Mouse (Mus musculus) layer of hippocampus, postnatal 36 days (tissue): ENCODE measurements around the gene Zc3h10. TPM values are rescaled to one million over a fixed set of nuclear protein-coding genes. Genes with fewer than 3 reads are reported as not detected.
"Not testable (repeated sequence)": the region's sequence is repeated elsewhere in the genome, so short reads cannot be mapped to it uniquely, and the experiment has no call there.

ENCODE experiments used
- DNase-seq, 2 experiments: peaks; one replicate each; pipeline ENCODE4 v3.0.0; 2022
- total RNA-seq, 2 experiments: library from RNA; stranded (reverse); gene quantifications; 2 replicates each; pipeline ENCODE4 v1.2.3; 2021

Gene Zc3h10
- total RNA-seq, 2 experiments from 2014 or later = 14.1 to 14.3 TPM

- no peak for DNase-seq
Observed at GRCm38 (mm10) chr10:128524111-128524731, 23.4 kb downstream of the Zc3h10 start.

- no peak for DNase-seq
Observed at GRCm38 (mm10) chr10:128522351-128522750, 25.2 kb downstream of the Zc3h10 start.

GRCm38 (mm10) chr10:128520591-128520990 lies 27.0 kb downstream of the Zc3h10 start:
- DNase-seq = no peak

GRCm38 (mm10) chr10:128518833-128519232 lies 28.7 kb downstream of the Zc3h10 start:
- peak in 1 of 2 experiments; percentile 31 for DNase-seq

- DNase-seq = no peak
Observed at GRCm38 (mm10) chr10:128516677-128517076, 30.9 kb downstream of the Zc3h10 start.

GRCm38 (mm10) chr10:128516029-128516428 lies 31.5 kb downstream of the Zc3h10 start:
- DNase-seq = no peak

GRCm38 (mm10) chr10:128515044-128515443 lies 32.5 kb downstream of the Zc3h10 start:
- DNase-seq = no peak

- DNase-seq = no peak
Observed at GRCm38 (mm10) chr10:128511761-128512160, 35.8 kb downstream of the Zc3h10 start.

- no peak for DNase-seq
Observed at GRCm38 (mm10) chr10:128511189-128511588, 36.4 kb downstream of the Zc3h10 start.

- no peak for DNase-seq
Observed at GRCm38 (mm10) chr10:128510301-128510700, 37.3 kb downstream of the Zc3h10 start.

- DNase-seq = no peak
Observed at GRCm38 (mm10) chr10:128509831-128510230, 37.7 kb downstream of the Zc3h10 start.

GRCm38 (mm10) chr10:128509203-128509602 lies 38.4 kb downstream of the Zc3h10 start:
- DNase-seq = no peak

- DNase-seq = no peak
Observed at GRCm38 (mm10) chr10:128508260-128508659, 39.3 kb downstream of the Zc3h10 start.

- DNase-seq = no peak
Observed at GRCm38 (mm10) chr10:128505974-128506373, 41.6 kb downstream of the Zc3h10 start.

- DNase-seq = not testable (repeated sequence)
Observed at GRCm38 (mm10) chr10:128505371-128505667, 42.3 kb downstream of the Zc3h10 start.

- DNase-seq = no peak
Observed at GRCm38 (mm10) chr10:128504641-128505370, 42.8 kb downstream of the Zc3h10 start.

- DNase-seq = no peak
Observed at GRCm38 (mm10) chr10:128504012-128504411, 43.6 kb downstream of the Zc3h10 start.

GRCm38 (mm10) chr10:128503532-128503931 lies 44.0 kb downstream of the Zc3h10 start:
- no peak for DNase-seq

GRCm38 (mm10) chr10:128502341-128502740 lies 45.2 kb downstream of the Zc3h10 start:
- no peak for DNase-seq

- DNase-seq = peak in 1 of 2 experiments; percentile 56
Observed at GRCm38 (mm10) chr10:128499116-128499671, 48.4 kb downstream of the Zc3h10 start.

- DNase-seq = peak; percentile 94 to 95
Observed at GRCm38 (mm10) chr10:128498590-128498989, 49.0 kb downstream of the Zc3h10 start, which contains the start of gene Myl6b. Gene Myl6b (minus strand): TSS chr10:128498685.

GRCm38 (mm10) chr10:128497134-128497737 lies 50.3 kb downstream of the Zc3h10 start:
- no peak for DNase-seq

GRCm38 (mm10) chr10:128496509-128497077 lies 51.0 kb downstream of the Zc3h10 start:
- no peak for DNase-seq
